Mouse (Mus musculus): ENCODE data around the gene Zfp148.

Gene Zfp148

GRCm38 (mm10) chr16:33529502-33530454 is 149.1 kb downstream of the Zfp148 start:
- no peak for DNase-seq (ENCODE audit: low spot score in 2 of 2)

- DNase-seq (ENCODE audit: low spot score in 2 of 2): no peak
Observed at GRCm38 (mm10) chr16:33531184-33531583, 150.5 kb downstream of the Zfp148 start.

DNA sequence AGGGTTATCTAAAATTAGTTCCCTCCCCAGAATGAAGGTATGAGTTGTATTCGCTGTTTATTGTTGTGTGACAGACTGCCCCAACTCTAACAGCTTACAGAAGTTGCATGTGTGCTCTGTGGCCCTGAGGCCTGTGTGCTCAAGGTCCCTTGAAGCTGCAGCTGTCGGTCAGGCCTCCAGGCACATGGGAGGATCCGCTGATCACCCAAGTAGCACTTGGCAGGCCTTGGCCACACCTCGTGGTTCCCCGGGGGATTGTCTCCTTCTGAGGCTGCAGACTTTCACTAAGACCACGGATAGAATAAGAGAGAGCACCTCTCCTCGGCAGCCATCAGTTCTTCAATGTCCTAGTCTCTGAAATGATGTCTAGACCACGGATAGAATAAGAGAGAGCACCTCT is 155.8 kb downstream of the Zfp148 start:
- DNase-seq (ENCODE audit: low spot score in 2 of 2): no peak

GRCm38 (mm10) chr16:33537499-33538225 is 157.0 kb downstream of the Zfp148 start:
- DNase-seq (ENCODE audit: low spot score in 2 of 2): no peak

DNA sequence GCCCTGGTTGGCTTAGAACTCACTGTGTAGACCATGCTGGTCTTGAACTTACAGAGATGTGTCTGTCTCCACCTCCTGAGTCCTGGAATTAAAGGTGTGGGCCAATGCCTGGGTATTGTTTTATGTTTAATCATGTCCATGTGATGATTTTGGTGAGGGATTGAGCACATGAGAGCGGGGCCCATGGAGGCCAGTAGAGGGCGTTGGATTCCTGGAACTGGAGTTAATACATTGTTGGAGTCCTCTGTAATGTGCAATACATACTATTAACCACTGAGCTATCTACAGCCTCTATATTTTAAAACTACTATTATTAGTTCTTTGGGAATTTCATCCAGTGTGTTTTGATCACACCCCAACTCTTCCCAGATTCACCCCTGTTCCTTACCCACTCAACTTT is 163.7 kb downstream of the Zfp148 start:
- DNase-seq (ENCODE audit: low spot score in 2 of 2): no peak

DNA sequence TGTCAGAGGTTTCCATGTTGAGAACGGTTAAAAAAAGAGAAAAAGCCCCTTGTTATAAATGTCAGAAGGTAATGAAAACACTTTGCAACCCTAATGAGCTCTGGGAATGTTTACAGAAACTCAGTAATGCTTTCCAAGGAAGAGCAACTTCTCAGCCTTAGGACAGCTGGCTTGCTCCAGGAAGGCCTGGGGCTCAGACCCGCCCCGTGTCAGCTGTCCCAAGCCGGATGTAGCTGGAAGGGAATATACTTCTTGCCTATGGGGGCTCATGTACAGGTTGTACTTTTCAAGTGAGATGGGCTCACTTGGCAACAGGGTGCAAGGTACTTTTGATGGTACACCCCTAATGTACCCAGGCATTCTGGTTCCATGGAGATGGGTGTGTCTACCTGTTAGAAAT is 164.9 kb downstream of the Zfp148 start:
- no peak for DNase-seq (ENCODE audit: low spot score in 2 of 2)

DNA sequence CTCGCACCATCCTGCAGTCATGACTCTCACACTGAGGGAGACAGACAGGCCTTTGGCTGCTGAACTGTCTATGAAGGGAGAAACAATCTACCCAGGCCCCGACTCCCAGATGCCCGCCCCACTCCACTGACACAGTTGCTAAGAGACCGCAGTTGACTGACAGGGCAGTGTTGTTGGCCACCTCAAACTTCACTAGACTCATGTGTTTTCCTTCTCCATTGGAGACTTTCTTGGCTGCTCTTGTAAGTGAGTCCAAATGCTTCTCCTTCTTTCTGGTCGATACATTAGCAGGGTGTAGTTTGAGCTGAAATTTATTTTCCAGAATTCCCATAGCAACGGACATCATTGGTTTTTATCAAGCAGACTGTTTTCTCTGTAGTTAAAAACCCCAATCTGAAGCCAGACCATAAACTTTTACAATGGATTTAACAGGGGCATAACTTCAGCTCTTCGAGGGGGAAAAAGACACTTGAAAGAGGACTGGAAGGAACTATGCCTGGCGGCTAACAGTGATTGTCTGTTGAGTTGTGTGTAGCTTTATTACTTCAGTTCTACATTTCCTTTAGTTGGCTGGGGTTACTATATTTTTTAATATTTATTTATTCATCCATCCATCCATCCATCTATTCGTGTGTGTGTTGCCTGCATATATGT is 173.2 kb downstream of the Zfp148 start:
- no peak for DNase-seq (ENCODE audit: low spot score in 2 of 2)

Measured in urinary bladder, postnatal 4 days (tissue).